Mouse (Mus musculus): Measurements from ENCODE around the gene Asb18. TPM values are rescaled to one million over a fixed set of nuclear protein-coding genes. Genes with fewer than 3 reads are reported as not detected.

The Asb18 gene
- total RNA-seq, 2 experiments from 2014 or later, result not detected

GRCm38 (mm10) chr1:89976411-89976810 lies 38.1 kb downstream of the Asb18 start:
- no peak for ATAC-seq (replicated peaks; ENCODE audit: low FRiP score, poor library complexity, severe bottlenecking)

- no peak for ATAC-seq (replicated peaks; ENCODE audit: low FRiP score, poor library complexity, severe bottlenecking)
Observed at GRCm38 (mm10) chr1:89974541-89974940, 39.9 kb downstream of the Asb18 start.

- ATAC-seq (replicated peaks; ENCODE audit: low FRiP score, poor library complexity, severe bottlenecking), result no peak
Observed at GRCm38 (mm10) chr1:89971848-89972247, 42.6 kb downstream of the Asb18 start.

GRCm38 (mm10) chr1:89969714-89970110 lies 44.8 kb downstream of the Asb18 start:
- no peak for ATAC-seq (replicated peaks; ENCODE audit: low FRiP score, poor library complexity, severe bottlenecking)

GRCm38 (mm10) chr1:89969072-89969713 lies 45.3 kb downstream of the Asb18 start:
- no peak for ATAC-seq (replicated peaks; ENCODE audit: low FRiP score, poor library complexity, severe bottlenecking)

GRCm38 (mm10) chr1:89968111-89968851 lies 46.2 kb downstream of the Asb18 start:
- no peak for ATAC-seq (replicated peaks; ENCODE audit: low FRiP score, poor library complexity, severe bottlenecking)

GRCm38 (mm10) chr1:89967585-89967984 lies 46.9 kb downstream of the Asb18 start:
- ATAC-seq (replicated peaks; ENCODE audit: low FRiP score, poor library complexity, severe bottlenecking), result no peak

GRCm38 (mm10) chr1:89964426-89964825 lies 50.0 kb downstream of the Asb18 start:
- no peak for ATAC-seq (replicated peaks; ENCODE audit: low FRiP score, poor library complexity, severe bottlenecking)

GRCm38 (mm10) chr1:89963296-89963695 lies 51.2 kb downstream of the Asb18 start:
- ATAC-seq (replicated peaks; ENCODE audit: low FRiP score, poor library complexity, severe bottlenecking), result no peak

- ATAC-seq (replicated peaks; ENCODE audit: low FRiP score, poor library complexity, severe bottlenecking), result no peak
Observed at GRCm38 (mm10) chr1:89962092-89962491, 52.4 kb downstream of the Asb18 start.

GRCm38 (mm10) chr1:89959393-89959792 lies 55.1 kb downstream of the Asb18 start:
- ATAC-seq (replicated peaks; ENCODE audit: low FRiP score, poor library complexity, severe bottlenecking), result no peak

- ATAC-seq (replicated peaks; ENCODE audit: low FRiP score, poor library complexity, severe bottlenecking), result no peak
Observed at GRCm38 (mm10) chr1:89943202-89943601, 71.3 kb downstream of the Asb18 start.

- no peak for ATAC-seq (replicated peaks; ENCODE audit: low FRiP score, poor library complexity, severe bottlenecking)
Observed at GRCm38 (mm10) chr1:89942395-89942976, 72.0 kb downstream of the Asb18 start.

- ATAC-seq (replicated peaks; ENCODE audit: low FRiP score, poor library complexity, severe bottlenecking), result no peak
Observed at GRCm38 (mm10) chr1:89941701-89942381, 72.6 kb downstream of the Asb18 start.

- no peak for ATAC-seq (replicated peaks; ENCODE audit: low FRiP score, poor library complexity, severe bottlenecking)
Observed at GRCm38 (mm10) chr1:89940961-89941524, 73.4 kb downstream of the Asb18 start.

GRCm38 (mm10) chr1:89939981-89940726 lies 74.3 kb downstream of the Asb18 start:
- ATAC-seq (replicated peaks; ENCODE audit: low FRiP score, poor library complexity, severe bottlenecking), result no peak

- no peak for ATAC-seq (replicated peaks; ENCODE audit: low FRiP score, poor library complexity, severe bottlenecking)
Observed at GRCm38 (mm10) chr1:89939596-89939960, 74.9 kb downstream of the Asb18 start.

- ATAC-seq (replicated peaks; ENCODE audit: low FRiP score, poor library complexity, severe bottlenecking), result no peak
Observed at GRCm38 (mm10) chr1:89938884-89939595, 75.4 kb downstream of the Asb18 start.

All from erythroid progenitor cell, adult 5-6 weeks (primary cell).